Mouse (Mus musculus) limb, embryonic 13.5 days (tissue): ENCODE data around the gene Fam243. TPM values are rescaled to one million over a fixed set of nuclear protein-coding genes. Genes with fewer than 3 reads are reported as not detected.

Experiments
- ATAC-seq: fragments of 200-750 bp; cut with Nextera tagmentation; 2 replicates; pipeline ENCODE4 v1.8.0; 2017; ENCODE audit warnings: low read depth, moderate number of reproducible peaks, moderate TSS enrichment; ENCODE audit not compliant: low FRiP score
- H3K27ac ChIP-seq: fragments of 300-500 bp; sonication (generic); 2 replicates; pipeline ENCODE4 v1.5.1; 2015; ENCODE audit warnings: inconsistent platforms, mild to moderate bottlenecking, moderate library complexity
- H3K27me3 ChIP-seq: fragments of 300-500 bp; sonication (generic); 2 replicates; pipeline ENCODE4 v1.6.1; 2015; ENCODE audit warnings: mild to moderate bottlenecking, inconsistent platforms
- H3K36me3 ChIP-seq: fragments of 300-500 bp; sonication (generic); 2 replicates; pipeline ENCODE4 v1.6.1; 2015; ENCODE audit warnings: inconsistent platforms, mild to moderate bottlenecking, moderate library complexity
- H3K4me1 ChIP-seq: fragments of 300-500 bp; sonication (generic); 2 replicates; pipeline ENCODE4 v1.6.1; 2015; ENCODE audit warnings: inconsistent platforms
- H3K4me2 ChIP-seq: fragments of 300-500 bp; sonication (generic); replicated peaks from 2 replicates; pipeline ENCODE4 v1.6.1; 2015; ENCODE audit warnings: inconsistent platforms, mild to moderate bottlenecking, moderate library complexity
- H3K4me3 ChIP-seq: fragments of 300-500 bp; sonication (generic); 2 replicates; pipeline ENCODE4 v1.5.1; 2015; ENCODE audit warnings: moderate library complexity, mild to moderate bottlenecking, inconsistent platforms
- H3K9ac ChIP-seq: fragments of 300-500 bp; sonication (generic); 2 replicates; pipeline ENCODE4 v1.6.1; 2015; ENCODE audit warnings: mild to moderate bottlenecking, inconsistent platforms
- H3K9me3 ChIP-seq: fragments of 300-500 bp; sonication (generic); 2 replicates; pipeline ENCODE4 v1.6.1; 2016; ENCODE audit warnings: inconsistent platforms
- WGBS: fragments of 180-500 bp; shearing (Covaris S2); methylation state at CpG from one replicate; pipeline ENCODE4 v1.1.7; 2015; 5-methylcytosine and 5-hydroxymethylcytosine counted together
- polyA plus RNA-seq: library from polyadenylated mRNA; unstranded; fragments of >200 nt; fragmentation: Nextera tagmentation; extraction: Ambion mirVana; gene quantifications from 2 replicates; pipeline ENCODE4 v1.2.1, GENCODE M21; 2015

Fam243 gene
- polyA plus RNA-seq, 1 experiment from 2014 or later, result not detected

DNA sequence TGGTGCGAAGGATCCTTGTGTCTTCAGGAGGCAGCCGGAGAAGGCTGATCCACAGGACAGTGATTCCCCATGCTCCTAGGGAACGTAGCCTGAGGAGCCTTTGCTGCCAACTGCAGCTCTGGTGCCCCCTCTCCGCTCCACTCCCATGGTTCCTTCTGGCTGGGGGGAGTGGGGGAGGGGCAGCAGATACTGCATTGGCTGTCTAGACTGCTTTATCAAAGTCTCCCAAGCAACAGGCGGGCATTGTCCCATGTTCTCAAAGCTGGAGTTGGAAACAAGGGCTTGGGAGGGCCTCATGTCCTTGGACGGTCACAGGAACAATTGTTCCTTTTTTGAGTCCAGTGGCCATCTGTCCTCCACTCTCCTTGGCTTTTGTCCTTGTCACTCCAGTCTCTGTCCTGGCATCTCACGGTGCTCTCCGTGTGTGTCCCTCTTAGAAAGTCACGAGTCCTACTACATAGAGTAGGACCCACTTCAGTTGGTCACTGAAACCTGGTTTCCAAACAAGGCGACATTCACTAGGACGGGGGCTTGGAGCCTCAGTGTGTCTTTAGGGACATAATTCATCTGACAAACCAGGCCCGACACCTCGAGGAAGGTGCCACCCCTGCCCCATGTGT, 25.2 kb upstream of the Fam243 start:
- Histone ChIP-seq H3K27me3 (0 out of 2 replicates have a peak, but pooled peaks cover 12% of the 10 kb centered on the region), H3K36me3 (no peaks in the 10 kb centered on the region), H3K4me1 (no peaks in the 10 kb centered on the region), H3K9me3 (no peaks in the 10 kb centered on the region), H3K27ac (no peak overlapping the region), H3K4me2 (no peak overlapping the region), H3K9ac (no peak overlapping the region), H3K4me3 (no peak overlapping the region)
- ATAC-seq, result no peak
- 82% methylated on average over 13 of the region's 13 CpGs for WGBS

DNA sequence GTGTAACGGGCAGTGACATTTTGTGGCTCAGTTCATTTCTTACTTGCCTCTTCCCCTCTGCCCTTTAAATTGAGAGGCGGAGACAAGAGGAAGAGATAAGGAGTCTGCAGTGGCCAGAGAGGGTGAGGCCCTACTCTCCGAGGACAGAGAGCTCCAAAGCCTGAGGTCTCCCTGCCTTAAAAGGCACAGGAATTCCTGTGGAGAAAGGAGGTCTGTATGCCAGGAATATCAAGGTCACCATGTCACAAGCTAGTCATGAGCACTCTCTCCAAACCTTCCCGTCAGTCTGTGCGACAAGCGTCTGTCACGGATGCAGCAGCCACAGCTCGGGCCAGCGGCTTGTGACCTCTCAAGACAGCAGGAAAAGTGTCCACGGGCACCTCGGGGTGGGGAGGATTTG, 23.9 kb upstream of the Fam243 start:
- Histone ChIP-seq H3K36me3 (no peaks in the 10 kb centered on the region), H3K9me3 (no peaks in the 10 kb centered on the region), H3K4me1 (peaks cover 9% of the 10 kb centered on the region; the same call in 1 of the 2 replicates), H3K27ac (no peak overlapping the region), H3K9ac (no peak overlapping the region), H3K27me3 (peaks cover 13% of the 10 kb centered on the region), H3K4me3 (no peak overlapping the region), H3K4me2 (no peak overlapping the region)
- ATAC-seq, result no peak
- WGBS, result 70% methylated on average over 11 of the region's 11 CpGs

DNA sequence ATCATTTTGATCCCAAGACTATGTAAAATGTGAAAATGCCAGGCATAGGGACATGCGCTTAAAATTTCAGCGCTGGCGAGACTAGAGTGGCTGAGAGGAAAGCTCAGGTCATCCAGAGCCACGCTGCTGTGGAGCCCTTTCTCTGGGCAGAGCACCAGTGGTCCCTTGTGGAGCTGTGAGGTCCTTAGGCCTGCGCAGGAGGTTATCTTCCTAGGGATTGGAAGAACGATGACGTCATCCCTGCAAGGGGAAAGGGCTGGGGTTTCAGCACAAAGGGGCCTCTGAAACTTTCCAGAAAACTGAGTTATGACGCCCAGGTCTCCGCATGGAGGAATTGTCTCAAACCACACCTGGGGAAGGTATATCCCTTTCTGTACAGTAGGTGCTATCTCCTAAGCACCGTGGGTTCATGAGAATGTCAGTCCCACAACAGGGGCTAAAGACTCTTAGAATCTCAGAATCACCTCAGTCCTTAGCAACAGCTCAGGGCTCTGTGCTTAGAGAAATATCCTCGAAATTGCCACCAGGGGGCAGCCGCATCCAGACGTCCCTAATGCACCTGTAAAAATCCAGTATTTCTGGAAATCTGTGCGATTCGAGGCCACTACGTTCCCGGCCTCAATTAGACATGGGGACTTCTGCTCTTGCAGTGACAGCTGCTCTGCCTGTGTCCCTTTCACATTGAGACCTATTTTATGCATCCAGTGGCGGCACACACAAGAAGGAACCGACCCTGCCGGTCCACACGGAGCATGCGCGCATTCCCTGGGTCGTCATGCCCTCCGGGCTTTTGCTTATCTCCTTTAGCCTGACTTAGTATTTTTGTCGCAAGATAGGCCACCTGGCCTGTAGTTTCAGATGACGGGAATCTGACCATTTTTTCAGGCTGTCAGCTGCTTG, 19.6 kb upstream of the Fam243 start:
- WGBS, result 30% methylated on average over 27 of the region's 27 CpGs
- Histone ChIP-seq H3K36me3 (no peaks in the 10 kb centered on the region), H3K27me3 (peaks cover 7% of the 10 kb centered on the region), H3K9ac (no peak overlapping the region), H3K9me3 (no peaks in the 10 kb centered on the region), H3K27ac (no peak overlapping the region), H3K4me3 (no peak overlapping the region), H3K4me1 (peaks cover 15% of the 10 kb centered on the region; the same call in 1 of the 2 replicates), H3K4me2 (peak overlapping the region; percentile 54)
- peak; percentile 76 for ATAC-seq

GRCm38 (mm10) chr16:92336280-92336679, 15.0 kb upstream of the Fam243 start:
- peaks cover 25% of the 10 kb centered on the region for H3K4me1 ChIP-seq
- peaks cover 6% of the 10 kb centered on the region for H3K27me3 ChIP-seq
- 0 out of 2 replicates have a peak overlapping the region, but pooled peaks have one; percentile 35 for H3K27ac ChIP-seq
- H3K9ac ChIP-seq, result no peak overlapping the region
- no peaks in the 10 kb centered on the region for H3K36me3 ChIP-seq
- H3K9me3 ChIP-seq, result no peaks in the 10 kb centered on the region
- no peak overlapping the region; the same call in 1 of the 2 replicates for H3K4me2 ChIP-seq
- peak; percentile 37; the same call in 1 of the 2 replicates for ATAC-seq
- no peak overlapping the region for H3K4me3 ChIP-seq
- WGBS, result 7% methylated on average over 9 of the region's 9 CpGs

- no peak overlapping the region for H3K4me3 ChIP-seq
- no peaks in the 10 kb centered on the region for H3K36me3 ChIP-seq
- no peaks in the 10 kb centered on the region for H3K27me3 ChIP-seq
- no peaks in the 10 kb centered on the region for H3K9me3 ChIP-seq
- no peak overlapping the region for H3K27ac ChIP-seq
- no peak overlapping the region for H3K9ac ChIP-seq
- no peak; the same call in 1 of the 2 replicates for ATAC-seq
- H3K4me1 ChIP-seq, result peaks cover 12% of the 10 kb centered on the region
- 58% methylated on average over 9 of the region's 9 CpGs for WGBS
- no peak overlapping the region for H3K4me2 ChIP-seq
These were observed 13.4 kb upstream of the Fam243 start for GRCm38 (mm10) chr16:92334600-92334999.

- Histone ChIP-seq H3K4me1 (peaks cover 12% of the 10 kb centered on the region), H3K9ac (no peak overlapping the region), H3K36me3 (no peaks in the 10 kb centered on the region), H3K9me3 (no peaks in the 10 kb centered on the region), H3K4me2 (no peak overlapping the region), H3K27ac (no peak overlapping the region), H3K27me3 (no peaks in the 10 kb centered on the region), H3K4me3 (no peak overlapping the region)
- ATAC-seq, result no peak
- 83% methylated on average over 5 of the region's 5 CpGs for WGBS
These were observed 9.7 kb upstream of the Fam243 start for GRCm38 (mm10) chr16:92330966-92331365.

DNA sequence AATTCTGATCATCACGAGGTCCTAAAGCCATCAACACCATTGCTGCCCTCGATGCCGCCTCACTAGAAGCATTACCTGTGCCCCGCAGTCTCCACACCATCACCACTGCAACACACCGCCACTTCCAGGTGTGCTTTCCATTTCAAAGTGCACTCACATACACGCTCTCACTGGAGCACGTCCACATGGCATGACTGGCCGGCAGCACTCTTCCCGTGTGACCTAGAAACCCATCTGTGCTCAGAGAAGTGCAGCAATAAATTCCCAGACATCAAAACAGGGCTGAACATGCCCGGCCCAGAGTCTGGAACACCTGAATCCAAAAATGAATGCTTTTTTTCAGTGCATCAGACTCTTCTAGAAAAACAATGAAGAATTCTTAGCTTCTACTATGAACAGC, 6.7 kb upstream of the Fam243 start:
- 74% methylated on average over 10 of the region's 10 CpGs for WGBS
- Histone ChIP-seq H3K9me3 (no peaks in the 10 kb centered on the region), H3K27me3 (no peaks in the 10 kb centered on the region), H3K4me2 (no peak overlapping the region), H3K27ac (no peak overlapping the region), H3K36me3 (no peaks in the 10 kb centered on the region), H3K9ac (no peak overlapping the region), H3K4me1 (peaks cover 20% of the 10 kb centered on the region), H3K4me3 (no peak overlapping the region)
- no peak for ATAC-seq

- WGBS, result 73% methylated on average over 1 of the region's 1 CpGs
- no peak for ATAC-seq
- H3K4me2 ChIP-seq, result no peak overlapping the region
- 0 out of 2 replicates have a peak, but pooled peaks cover 14% of the 10 kb centered on the region for H3K4me1 ChIP-seq
- H3K9me3 ChIP-seq, result no peaks in the 10 kb centered on the region
- H3K9ac ChIP-seq, result no peak overlapping the region
- H3K27ac ChIP-seq, result no peak overlapping the region
- H3K36me3 ChIP-seq, result no peaks in the 10 kb centered on the region
- no peaks in the 10 kb centered on the region for H3K27me3 ChIP-seq
- no peak overlapping the region for H3K4me3 ChIP-seq
These were observed 3.8 kb upstream of the Fam243 start for GRCm38 (mm10) chr16:92325062-92325406.

DNA sequence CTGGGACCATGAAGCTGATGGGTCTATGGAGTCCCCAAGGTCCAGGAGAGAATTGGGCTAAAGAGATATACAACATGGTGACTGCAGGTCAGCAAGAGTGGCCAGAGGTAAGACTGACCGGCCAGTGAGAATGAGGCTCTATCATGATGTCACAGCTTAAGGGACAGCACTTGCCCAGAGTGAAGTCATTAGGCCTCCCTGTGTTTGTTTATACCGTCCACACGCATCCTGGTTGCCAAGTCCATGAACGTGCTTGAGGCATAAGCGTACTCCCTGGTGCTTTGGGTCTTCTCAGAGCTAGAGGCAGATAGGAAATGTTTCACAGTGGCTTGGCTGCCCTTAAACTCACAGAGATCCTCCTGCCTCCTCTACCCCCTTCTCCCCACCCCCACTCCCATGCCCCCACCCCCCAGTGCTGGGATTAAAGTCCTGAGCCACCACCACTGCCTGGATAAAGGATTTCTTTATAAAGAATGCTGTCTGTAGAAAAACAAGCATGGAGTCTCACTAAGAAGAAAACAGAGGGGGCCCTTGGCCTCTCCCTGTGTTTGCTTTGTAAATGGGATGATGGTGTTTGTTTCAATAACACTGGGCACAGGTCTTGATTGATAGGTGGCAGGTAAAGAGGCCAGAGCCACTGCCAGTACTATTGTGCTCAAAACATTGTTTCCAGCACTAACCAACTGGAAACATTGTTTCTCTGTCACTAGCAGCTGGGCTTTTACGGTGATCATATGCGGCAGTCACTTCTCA, 3.2 kb upstream of the Fam243 start:
- no peak for ATAC-seq
- WGBS, result 64% methylated on average over 7 of the region's 7 CpGs

DNA sequence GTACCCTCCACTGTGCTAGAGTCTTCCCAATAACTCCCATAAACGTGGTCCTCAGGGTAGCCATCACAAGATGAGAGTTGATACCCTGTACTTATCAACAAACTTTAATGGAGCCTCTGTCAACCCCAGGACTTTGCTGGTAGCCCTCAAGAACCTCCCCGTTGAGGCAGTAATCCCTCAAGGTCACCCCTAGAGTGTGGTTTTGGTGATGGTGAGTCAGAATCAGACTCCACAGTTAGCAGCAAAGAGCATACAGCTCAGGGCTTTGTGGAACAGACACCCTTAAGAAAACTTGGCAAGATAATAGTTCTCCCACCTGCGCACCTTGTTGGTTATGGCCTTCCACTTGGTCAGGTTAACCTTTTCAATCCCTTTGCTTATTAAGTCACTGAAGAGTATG, 880 bp downstream of the Fam243 start:
- H3K27me3 ChIP-seq, result no peaks in the 10 kb centered on the region

More for the DNA sequence above, 3.2 kb upstream of the Fam243 start:
- H3K4me2 ChIP-seq, result no peak overlapping the region
- H3K4me1 ChIP-seq, result 0 out of 2 replicates have a peak, but pooled peaks cover 14% of the 10 kb centered on the region
- no peaks in the 10 kb centered on the region for H3K9me3 ChIP-seq
- no peaks in the 10 kb centered on the region for H3K36me3 ChIP-seq
- no peak overlapping the region for H3K27ac ChIP-seq
- no peak overlapping the region for H3K4me3 ChIP-seq
- no peak overlapping the region for H3K9ac ChIP-seq
- H3K27me3 ChIP-seq, result no peaks in the 10 kb centered on the region

DNA sequence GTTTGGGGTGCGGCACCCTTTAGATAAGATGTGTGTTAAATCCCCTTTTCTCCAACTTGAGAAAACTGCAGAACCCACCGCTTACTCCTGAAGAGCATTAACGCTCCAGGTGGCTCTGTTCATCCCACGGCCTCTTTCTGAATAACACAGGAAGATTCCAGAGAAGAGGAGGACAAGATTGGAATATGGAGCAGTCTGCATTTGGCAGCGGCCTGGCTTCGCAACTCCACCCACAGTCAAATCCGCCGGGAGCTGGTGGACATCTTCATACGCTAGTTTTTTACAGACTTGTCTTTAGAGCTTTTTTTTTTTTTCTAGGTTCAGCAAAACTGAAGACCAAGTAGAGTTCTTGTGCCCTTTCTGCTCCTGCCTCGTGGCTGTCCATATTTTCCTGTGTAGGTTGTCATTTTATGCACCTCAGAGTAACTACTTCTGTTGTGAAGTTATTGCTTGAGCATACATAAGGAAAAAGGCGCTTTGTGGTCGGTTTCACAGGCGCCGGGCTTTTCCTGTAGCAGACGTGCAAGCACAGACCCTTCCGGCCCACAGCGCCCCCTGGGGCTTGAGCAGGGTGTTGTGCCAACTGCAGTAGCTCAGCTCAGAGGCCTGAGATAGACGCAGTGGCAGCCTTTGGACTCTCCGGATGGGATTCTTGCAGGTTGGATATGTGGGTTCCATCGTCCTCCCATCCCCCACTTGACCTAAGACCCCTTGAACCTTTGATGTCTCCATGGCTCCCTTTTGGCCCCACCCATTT, 1.7 kb downstream of the Fam243 start:
- H3K4me3 ChIP-seq, result no peak overlapping the region
- ATAC-seq, result no peak
- peaks cover 5% of the 10 kb centered on the region for H3K4me1 ChIP-seq
- no peak overlapping the region for H3K27ac ChIP-seq
- no peaks in the 10 kb centered on the region for H3K9me3 ChIP-seq
- no peaks in the 10 kb centered on the region; the same call in 1 of the 2 replicates for H3K36me3 ChIP-seq
- 64% methylated on average over 20 of the region's 20 CpGs for WGBS
- H3K9ac ChIP-seq, result no peak overlapping the region
- H3K27me3 ChIP-seq, result no peaks in the 10 kb centered on the region
- H3K4me2 ChIP-seq, result no peak overlapping the region

More for the DNA sequence above, 880 bp downstream of the Fam243 start:
- Histone ChIP-seq H3K4me2 (no peak overlapping the region), H3K4me1 (0 out of 2 replicates have a peak, but pooled peaks cover 10% of the 10 kb centered on the region), H3K36me3 (no peaks in the 10 kb centered on the region; the same call in 1 of the 2 replicates), H3K9ac (no peak overlapping the region), H3K9me3 (no peaks in the 10 kb centered on the region), H3K27ac (no peak overlapping the region), H3K4me3 (no peak overlapping the region)
- 84% methylated on average over 3 of the region's 3 CpGs for WGBS
- no peak for ATAC-seq
